Mouse (Mus musculus) C2C12 (cell line): ENCODE measurements around the gene Gm8094.
"Not testable (repeated sequence)": the region's sequence is repeated elsewhere in the genome, so short reads cannot be mapped to it uniquely, and the experiment has no call there.

Experiments used
- CTCF ChIP-seq: IDR thresholded peaks from one replicate; pipeline ENCODE4 v1.5.1; 2011; ENCODE audit not compliant: control insufficient read depth, insufficient read depth, insufficient read length
- MAX ChIP-seq: IDR thresholded peaks from one replicate; pipeline ENCODE4 v1.6.1; 2011; ENCODE audit warnings: mild to moderate bottlenecking, control low read depth

- TF ChIP-seq CTCF, MAX: not testable (repeated sequence)
Observed at GRCm38 (mm10) chr14:43084936-43085730, 8.7 kb upstream of the Gm8094 start.
